Mouse (Mus musculus) WW6 (cell line): Measurements from ENCODE around the gene Tfap2a.

ENCODE experiments used
- DNase-seq: peaks from one replicate; pipeline ENCODE4 v3.0.0-alpha.2; 2013; ENCODE audit warnings: low read depth, low spot score

Gene Tfap2a

GRCm38 (mm10) chr13:40713241-40713640 is 24.9 kb downstream of the Tfap2a start:
- DNase-seq: no peak

- DNase-seq: no peak
Measured at GRCm38 (mm10) chr13:40712526-40712832, 25.7 kb downstream of the Tfap2a start.

DNA sequence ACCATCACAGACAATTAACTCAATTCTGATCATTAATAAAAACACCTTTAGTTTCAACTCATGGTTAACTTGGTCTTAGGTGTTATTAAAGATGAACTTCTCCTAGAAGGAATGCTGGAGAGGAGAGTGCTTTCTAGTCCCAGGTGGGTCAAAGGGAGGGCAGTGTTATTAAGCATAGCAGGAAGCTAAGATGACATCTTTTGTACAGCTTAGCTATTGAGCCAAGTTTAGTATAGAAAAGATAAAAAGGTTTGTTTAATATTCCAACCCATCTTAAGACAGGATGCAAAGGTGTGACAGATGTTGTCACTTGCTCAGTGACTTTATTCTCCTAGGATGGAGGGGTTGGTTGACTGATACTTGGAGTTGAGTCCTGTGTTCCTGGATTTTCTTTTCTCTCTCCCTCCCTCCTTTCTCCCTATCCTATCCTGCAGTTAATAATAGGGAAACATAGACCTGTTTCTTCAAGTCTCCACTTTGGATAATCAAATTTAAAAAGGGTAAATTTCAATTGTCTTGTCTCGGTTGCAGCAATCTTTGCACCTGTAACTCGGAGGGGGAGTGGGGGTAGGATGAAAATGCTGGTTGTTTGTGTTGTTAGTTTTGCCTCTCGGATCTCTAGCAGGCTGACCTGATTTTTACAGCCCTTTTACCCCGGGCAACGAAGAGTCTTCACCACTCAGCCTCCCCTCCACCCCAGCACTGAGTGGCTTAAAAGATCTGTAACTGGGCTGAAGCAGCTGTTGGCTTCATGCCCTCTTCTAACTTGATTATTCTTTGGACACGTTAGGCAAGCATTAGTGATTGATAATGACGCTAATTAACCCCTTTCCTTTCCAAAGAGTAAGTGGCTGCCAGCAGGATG is 26.3 kb downstream of the Tfap2a start:
- DNase-seq: no peak

DNA sequence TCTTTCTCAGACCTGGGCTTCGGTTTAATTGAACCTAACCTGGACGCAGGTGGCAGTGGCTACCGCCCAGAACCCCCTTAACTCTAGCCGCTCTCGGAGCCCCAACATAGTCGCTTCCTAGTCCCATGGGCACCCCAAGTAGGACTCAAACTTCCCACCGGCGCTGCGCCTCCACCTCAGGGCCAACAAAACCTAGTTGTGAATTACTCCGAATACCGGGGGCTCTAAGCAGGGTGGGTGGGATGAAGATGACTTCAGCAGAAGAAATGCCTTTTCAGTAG is 28.2 kb downstream of the Tfap2a start:
- no peak for DNase-seq

DNA sequence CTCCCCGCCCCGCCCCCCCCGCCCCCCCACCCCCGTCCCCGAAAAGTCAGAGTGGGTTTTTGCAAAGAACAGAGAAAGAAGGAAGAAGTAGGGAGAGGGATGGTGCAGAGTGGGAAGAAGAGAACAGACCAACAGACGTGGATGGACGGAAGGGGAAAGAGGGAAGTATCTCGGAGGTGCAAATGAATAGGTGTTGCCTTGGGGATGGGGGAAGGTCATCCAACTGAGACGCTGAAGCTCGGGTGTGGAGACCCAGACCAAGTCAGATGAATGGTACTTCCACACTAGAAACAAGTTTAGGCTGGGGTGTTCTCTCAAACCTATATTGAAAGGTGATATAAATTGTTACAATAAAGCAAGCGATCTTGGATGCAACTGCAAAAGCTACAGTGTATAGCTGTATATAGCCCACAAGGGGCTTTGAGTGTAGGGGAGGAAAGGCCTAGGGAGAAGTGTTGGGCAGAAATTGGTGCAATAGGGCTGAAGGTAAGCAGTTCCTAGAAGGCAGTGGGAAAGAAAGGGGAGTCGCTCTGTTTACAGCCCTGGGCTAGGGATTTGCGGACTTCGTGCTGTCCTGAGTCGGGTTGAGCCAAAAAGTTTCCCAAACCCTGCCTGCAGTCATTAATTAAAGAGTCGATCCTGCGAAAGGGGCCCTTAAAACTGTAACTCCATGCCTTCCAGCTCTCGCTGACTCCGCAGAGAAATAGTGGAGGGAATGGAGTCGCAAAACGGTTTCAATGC is 28.7 kb downstream of the Tfap2a start:
- no peak for DNase-seq

GRCm38 (mm10) chr13:40708913-40709312 is 29.3 kb downstream of the Tfap2a start:
- no peak for DNase-seq

GRCm38 (mm10) chr13:40708271-40708670 is 29.9 kb downstream of the Tfap2a start:
- no peak for DNase-seq

DNA sequence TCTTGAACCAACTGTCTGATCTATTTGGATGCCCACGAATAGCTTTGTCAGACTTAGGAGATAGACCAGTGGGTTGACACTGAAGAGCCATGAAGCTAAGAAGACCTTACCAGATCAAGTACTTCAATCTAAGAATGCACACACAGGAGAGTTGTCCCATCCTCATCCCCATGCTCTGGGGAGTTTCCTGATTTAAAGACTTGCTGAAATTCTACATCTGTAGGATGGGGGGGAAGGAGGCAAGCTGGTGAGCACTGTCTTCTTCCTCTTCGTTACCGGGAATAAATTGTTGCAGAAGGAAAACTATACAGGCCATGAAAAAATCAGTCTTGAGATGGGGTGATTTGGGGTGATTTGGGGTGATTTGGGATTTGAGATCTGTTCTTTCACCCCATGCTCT is 30.5 kb downstream of the Tfap2a start:
- DNase-seq: no peak

- DNase-seq: no peak
Measured at GRCm38 (mm10) chr13:40706612-40707011, 31.6 kb downstream of the Tfap2a start.

DNA sequence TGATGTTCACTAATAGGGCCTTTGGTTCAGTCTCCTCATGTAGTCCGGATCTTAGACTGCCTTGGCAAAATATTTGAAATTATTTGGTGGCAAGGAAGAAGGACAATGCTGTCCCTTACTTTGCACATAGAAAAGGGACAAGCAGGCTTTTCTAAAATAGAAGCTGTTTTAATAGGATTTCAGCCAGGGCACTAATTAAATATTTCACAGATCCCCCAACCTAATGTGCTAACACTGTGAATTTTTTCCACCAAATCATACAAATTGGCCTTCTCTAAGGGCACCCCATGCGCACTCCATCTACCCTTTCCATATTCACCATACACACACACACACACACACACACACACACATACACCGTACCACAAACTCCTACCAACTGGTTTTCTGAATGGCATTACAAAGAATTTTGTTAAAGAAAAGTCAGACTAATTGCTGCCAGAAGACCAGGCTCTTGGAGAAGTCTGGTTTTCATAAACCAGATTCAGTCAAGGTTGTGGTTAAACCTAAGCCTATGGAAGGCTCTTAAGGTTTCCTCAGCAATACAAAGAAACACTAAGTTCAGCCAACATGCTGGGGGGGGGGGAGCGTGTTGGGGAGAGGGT is 32.3 kb downstream of the Tfap2a start:
- no peak for DNase-seq

- no peak for DNase-seq
Measured at GRCm38 (mm10) chr13:40704864-40705455, 33.2 kb downstream of the Tfap2a start.

- no peak for DNase-seq
Measured at GRCm38 (mm10) chr13:40703982-40704501, 34.1 kb downstream of the Tfap2a start.

- no peak for DNase-seq
Measured at GRCm38 (mm10) chr13:40703123-40703797, 34.9 kb downstream of the Tfap2a start.

DNA sequence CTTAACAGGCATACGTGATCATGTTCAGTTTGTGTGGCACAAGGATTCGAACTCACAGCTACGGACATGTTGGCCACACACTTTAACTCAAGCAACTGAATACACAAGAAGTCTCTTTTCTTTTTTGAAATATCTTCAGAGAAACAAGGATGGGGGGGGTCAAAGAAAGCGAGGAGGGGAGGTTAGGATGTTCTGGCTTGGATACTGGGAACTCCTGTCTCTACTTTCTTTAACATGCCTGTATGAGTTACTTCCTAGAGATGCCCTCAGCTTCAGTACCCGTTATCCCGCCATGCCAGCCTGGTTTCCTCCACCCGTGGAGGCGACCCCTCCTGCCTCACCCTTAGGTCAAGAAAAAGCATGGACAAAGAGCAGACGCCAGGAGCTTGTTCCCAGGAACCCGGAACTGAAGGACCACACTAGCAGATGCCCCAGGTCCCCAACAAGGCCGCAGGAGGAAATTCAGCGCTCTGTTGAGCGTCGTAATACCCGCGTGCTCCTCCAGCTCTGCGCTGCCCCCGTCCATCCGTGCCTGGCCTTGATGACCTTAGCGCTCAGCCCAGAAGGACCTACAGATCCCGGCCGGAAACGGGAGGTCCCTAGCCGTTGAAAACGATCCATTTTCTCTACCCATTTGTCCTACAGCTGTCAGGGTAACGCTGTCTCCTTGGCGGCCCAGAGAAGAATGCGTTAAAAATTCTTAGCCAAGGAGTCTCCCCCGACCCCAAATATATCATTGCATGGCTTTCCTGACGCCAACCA is 35.6 kb downstream of the Tfap2a start:
- DNase-seq: no peak

DNA sequence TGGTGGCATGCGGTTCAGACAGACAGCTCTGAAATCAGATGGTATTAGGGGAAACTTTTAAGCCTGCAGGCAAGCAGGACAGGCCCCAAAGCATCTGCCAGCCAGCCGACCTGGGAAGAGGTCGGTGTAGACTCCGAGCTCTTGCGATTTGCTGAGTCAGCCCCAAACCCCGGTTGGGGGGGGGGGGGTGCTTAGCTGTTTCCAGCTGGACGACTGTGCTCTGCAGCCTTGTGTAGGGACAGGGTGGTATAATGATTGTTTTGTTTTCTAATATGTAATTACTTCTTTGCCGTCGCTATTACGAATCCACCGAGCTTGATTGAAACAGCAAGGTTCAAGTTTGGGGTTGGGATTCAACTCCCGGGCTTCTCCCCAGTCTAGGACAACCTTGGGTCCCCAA is 36.5 kb downstream of the Tfap2a start:
- DNase-seq: no peak

GRCm38 (mm10) chr13:40685790-40686189 is 52.4 kb downstream of the Tfap2a start:
- no peak for DNase-seq

DNA sequence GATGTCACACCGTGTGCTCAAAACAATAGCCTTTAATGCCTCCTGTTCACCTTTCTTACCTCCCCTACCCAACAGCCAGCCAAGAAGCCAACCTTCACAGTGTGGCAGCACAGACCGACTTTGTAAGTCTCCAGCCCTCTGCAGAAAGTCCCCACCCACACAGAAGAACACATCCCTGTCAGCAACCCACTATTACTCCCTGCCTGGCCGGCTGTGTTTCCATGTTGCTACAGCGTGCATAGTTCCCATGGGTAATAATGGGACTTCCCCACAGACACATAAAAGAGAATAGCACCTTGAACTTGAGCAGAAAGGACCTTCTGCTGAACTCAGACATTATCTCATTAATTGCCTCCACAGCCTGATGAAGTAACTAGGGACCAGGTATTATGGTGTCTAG is 61.4 kb downstream of the Tfap2a start:
- DNase-seq: no peak
